Mouse (Mus musculus): Measurements from ENCODE around the gene Kif26b.

GRCm38 (mm10) chr1:178597113-178597512 is 68.2 kb downstream of the Kif26b start:
- no peak for TF ChIP-seq CTCF (IDR thresholded peaks at IDR 0.05)
- TF ChIP-seq EP300 (IDR thresholded peaks at IDR 0.05): no peak
